Mouse (Mus musculus) layer of hippocampus, adult 6 months (tissue): ENCODE results near the gene Plcb1. TPM values are rescaled to one million over a fixed set of nuclear protein-coding genes. Genes with fewer than 3 reads are reported as not detected.

Source experiments
- long read RNA-seq, 2 experiments: library from polyadenylated mRNA; unstranded; transcript quantifications; one replicate each; pipeline ENCODE4 v2.0.0; 2019 to 2020
- polyA plus RNA-seq: library from polyadenylated mRNA; unstranded; fragments of <200 nt; fragmentation: Nextera tagmentation; gene quantifications from 2 replicates; pipeline ENCODE4 v1.2.3, GENCODE M21; 2021

Gene Plcb1
- 45.9 and 50.9 TPM in 2 replicates for polyA plus RNA-seq
- long read RNA-seq, experiment 1, partial matches to known transcripts = 77 of 111 reads
- long read RNA-seq, experiment 1, other reads (novel, unspliced or antisense) = 34 of 111 reads
- long read RNA-seq, experiment 2, partial matches to known transcripts = 60 of 81 reads
- long read RNA-seq, experiment 2, other reads (novel, unspliced or antisense) = 19 of 81 reads

DNA sequence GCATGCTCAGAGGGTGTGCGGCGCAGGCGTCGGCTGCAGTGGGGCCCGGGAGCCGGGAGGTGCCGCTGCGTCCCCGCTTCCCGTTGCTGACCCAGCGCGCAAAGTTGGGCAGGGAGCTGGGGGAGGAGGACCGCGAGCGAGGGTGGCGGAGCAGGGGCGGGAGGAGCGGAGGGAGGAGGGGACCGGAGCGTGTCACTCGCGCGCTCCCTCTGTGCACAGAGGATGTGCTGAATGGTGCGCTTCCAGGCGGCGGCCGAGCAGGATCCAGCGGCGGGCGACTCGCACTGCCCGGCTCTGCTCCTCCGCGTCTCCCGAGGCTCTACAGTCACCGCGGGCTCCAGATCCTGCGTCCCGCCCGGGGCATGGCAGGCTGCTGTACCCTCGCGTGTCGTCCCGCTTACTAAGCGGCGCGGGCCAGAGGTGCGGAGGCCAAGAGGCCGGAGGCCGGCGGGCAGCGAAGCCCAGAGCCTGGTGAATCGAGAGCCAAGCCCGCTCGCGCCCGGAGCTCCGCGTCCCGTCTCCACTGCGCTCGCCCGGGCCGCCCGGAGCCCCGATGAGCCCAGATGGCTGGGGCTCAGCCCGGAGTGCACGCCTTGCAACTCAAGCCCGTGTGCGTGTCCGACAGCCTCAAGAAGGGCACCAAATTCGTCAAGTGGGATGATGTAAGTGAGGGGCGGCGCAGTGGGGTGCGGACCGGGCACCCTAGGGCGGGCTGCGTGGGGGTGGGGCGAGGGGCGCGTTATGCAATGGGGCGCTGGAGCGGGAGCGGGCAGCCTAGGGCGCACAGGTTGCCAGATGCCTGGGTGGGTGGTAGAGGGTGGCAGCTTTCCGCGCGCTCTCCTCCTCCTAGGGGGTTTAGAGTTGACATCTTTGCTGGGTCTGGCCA, at the start of gene Plcb1:
Gene Plcb1, plus strand, starts transcription at position 98 of the 886 bp plus-strand sequence.

Other genes with a start within 250 kb of the Plcb1 start
- gene Hao1, start 231.7 kb upstream of the Plcb1 start, polyA plus RNA-seq = not detected in 2 replicates
- 61.8 and 81.6 TPM in 2 replicates for gene Tmx4, start 141.9 kb upstream of the Plcb1 start, polyA plus RNA-seq